Mouse (Mus musculus) 416B (cell line): ENCODE measurements at regions not wholly inside any gene's neighbourhood (a gene's known extent, or its start where the extent isn't known, plus 50 kb on each side); places are given as distances from the start of the nearest gene placed in this dataset.

Experiments
- DNase-seq: peaks from one replicate; pipeline ENCODE4 v3.0.0; 2011; ENCODE audit warnings: low read depth

- no peak for DNase-seq
These were observed 128.7 kb upstream of the Prkg2 start for GRCm38 (mm10) chr5:99165807-99166360.

DNA sequence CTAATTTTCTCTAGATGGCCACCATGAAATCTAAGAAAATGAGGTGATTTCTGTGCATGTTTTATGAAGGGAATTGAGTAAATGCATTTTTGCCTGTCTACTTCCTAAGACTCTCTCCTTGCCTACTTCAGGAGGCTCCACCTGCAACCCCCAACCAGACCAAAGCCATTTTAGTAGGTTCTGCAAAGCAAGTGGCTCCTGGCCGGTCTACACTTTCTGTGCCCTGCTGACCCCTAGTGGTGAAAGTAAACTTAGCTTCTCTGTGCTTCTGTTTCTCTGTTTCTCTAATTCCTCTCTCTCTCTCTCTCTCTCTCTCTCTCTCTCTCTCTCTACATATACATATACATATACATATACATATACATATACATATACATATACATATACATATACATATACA is 120.8 kb upstream of the Prkg2 start:
- DNase-seq: peak; percentile 42

DNA sequence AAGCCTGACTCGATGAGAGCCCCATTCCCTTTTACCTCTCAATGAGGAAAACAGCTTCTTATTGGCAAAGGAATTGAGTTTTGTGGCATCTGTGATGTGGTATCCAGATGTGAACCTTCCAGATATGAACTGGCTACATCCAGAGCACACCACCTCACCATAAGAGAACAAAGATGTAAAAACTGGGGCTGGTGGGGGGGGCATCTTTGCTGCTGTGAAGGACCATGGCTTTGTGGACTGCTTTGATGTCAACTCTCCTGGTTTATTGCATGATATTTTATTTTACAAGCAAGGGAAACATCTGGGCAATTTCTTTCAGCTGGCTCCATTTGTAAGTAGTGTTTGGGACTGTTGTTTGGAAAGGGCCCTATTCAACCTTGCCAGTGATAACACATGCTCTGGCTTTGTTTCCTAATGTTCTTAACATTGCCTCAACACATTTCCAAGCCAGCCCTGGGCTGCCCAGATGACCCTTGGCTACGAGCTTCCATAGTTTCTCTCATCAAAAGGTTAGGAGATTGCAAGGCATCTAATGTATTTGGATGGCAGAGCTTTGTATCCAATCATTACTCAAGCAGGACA is 116.2 kb upstream of the Prkg2 start:
- no peak for DNase-seq

- no peak for DNase-seq
These were observed 115.1 kb upstream of the Prkg2 start for GRCm38 (mm10) chr5:99152299-99152698.

DNA sequence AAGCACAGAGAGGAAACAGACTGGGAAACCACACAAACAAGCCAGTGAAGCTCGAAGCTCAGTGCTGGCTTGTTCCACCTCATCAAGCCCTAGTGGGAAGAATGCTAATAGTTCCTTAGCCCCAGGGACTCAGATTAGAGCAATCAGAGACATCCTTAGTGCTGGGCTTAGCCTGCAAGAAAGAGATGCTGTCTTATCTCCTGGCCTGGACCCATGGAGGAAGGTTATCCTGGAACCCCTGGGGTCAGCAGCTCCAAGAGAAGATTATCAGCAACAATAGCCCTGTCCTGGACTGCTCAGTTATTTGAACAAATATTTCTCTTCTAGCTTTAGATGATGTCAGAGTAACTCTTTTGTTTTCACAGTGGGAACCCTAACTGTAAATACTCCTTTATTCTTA is 112.8 kb upstream of the Prkg2 start:
- no peak for DNase-seq

DNA sequence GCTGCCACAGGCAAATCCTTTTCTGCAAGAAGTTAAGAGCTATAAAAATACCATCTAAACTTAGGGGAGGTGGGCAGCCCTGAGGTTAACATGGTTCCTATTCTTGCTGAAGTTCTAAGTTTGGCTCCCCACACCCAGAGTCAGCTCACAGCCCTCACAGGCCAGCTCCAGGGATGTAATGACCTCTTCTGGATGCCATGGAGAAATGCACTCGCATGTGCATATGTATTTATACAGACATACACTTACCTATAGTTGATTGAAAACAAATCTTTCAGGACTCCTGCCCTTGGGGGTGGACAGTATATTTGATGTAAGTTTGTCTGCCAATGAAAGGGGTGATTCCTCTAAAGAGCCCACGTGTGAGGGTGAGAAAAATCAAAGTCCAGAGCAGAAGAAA is 95.5 kb upstream of the Prkg2 start:
- no peak for DNase-seq

DNA sequence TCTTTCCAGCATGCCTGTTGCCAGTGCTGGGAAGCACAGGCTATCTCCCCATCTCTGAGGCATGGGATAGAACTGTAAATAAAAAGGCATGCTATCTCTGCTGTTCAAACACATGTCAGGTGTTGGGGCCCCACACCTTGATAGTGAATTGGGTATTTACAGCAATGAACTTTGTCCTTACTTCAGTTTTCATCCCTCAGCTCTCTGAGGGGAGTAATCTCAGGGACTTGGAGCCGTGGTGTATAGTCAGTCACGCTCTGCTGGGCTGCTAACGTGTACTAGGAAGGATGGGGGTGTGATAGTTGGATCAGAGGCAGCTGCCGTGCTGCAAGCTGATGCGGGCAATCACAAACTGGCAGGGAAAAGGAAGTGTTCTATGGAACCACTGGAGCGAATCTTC is 91.5 kb upstream of the Prkg2 start:
- no peak for DNase-seq

GRCm38 (mm10) chr5:99125418-99125817 is 88.3 kb upstream of the Prkg2 start:
- no peak for DNase-seq

- DNase-seq: no peak
These were observed 74.6 kb upstream of the Prkg2 start for GRCm38 (mm10) chr5:99111755-99112154.

- DNase-seq: no peak
These were observed 74.1 kb upstream of the Prkg2 start for GRCm38 (mm10) chr5:99111235-99111634.

DNA sequence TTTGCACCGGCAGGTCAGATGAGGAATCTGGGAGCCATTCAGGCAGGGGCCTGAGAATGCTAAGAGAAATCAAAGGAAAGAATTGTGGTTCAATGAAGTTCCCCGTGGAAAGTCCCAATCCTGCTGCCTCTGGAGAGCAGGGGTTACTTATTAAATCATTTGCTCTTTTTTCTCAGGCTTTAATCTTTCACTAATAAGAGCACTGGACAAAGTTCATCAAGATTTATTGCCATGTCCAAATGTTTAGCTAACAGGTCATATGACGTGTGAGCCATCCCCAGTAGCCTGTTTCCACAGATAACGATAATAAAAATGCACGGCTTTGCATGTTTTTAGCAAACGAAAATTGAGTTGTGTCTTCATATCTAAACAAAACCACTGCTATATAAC is 62.6 kb upstream of the Prkg2 start:
- DNase-seq: no peak

- no peak for DNase-seq
These were observed 62.0 kb upstream of the Prkg2 start for GRCm38 (mm10) chr5:99099014-99099726.
